Comparison of ENCODE assay signal across 8 mouse cellular contexts in genomic region chr7:19851858-19852570, GRCm38 (mm10). TPM values are rescaled to one million over a fixed set of nuclear protein-coding genes. Genes with fewer than 3 reads are reported as not detected.
DNase-seq lines count a peak whose midpoint lies in the region; ATAC-seq lines count a peak whose summit lies in the region.

Gene Gm19345, plus strand, starts transcription at chr7:19852003.

- no peak for DNase-seq in kidney, adult 18-20 months
- DNase-seq in R1 (ENCODE audit: low read depth, low spot score): peak; percentile 90
- DNase-seq in right cerebral cortex, adult 2 months (ENCODE audit: low spot score in 2 of 2): peak; percentile 26 to 37
- no peak for DNase-seq in adrenal gland, adult 2 months
- no peak for DNase-seq in spleen, postnatal 14 days (ENCODE audit: low spot score in 2 of 2)

- H3K36me3 ChIP-seq in kidney, embryonic 14.5 days (ENCODE audit: control insufficient read depth, insufficient read depth, low read length): no peaks in the 10 kb centered on the region
- no peaks in the 10 kb centered on the region for H3K36me3 ChIP-seq in forebrain, embryonic 16.5 days (ENCODE audit: control insufficient read depth, insufficient read depth)
- H3K36me3 ChIP-seq in limb, embryonic 15.5 days: no peaks in the 10 kb centered on the region

- peak within 1 kb of the TSS; percentile 24 for H3K4me3 ChIP-seq in kidney, embryonic 14.5 days (ENCODE audit: low read length)
- H3K4me3 ChIP-seq in forebrain, embryonic 16.5 days (replicated peaks; ENCODE audit: low read length): peak within 1 kb of the TSS; percentile 54
- H3K4me3 ChIP-seq in limb, embryonic 15.5 days: peak within 1 kb of the TSS; percentile 20

- no peaks in the 10 kb centered on the region for H3K4me1 ChIP-seq in kidney, embryonic 14.5 days (ENCODE audit: control insufficient read depth, insufficient read depth, low read length)
- H3K4me1 ChIP-seq in forebrain, embryonic 16.5 days (replicated peaks; ENCODE audit: control insufficient read depth, insufficient read depth, low read length): peaks cover 5% of the 10 kb centered on the region; the same call in 1 of the 2 replicates
- H3K4me1 ChIP-seq in limb, embryonic 15.5 days: peaks cover 7% of the 10 kb centered on the region

- ATAC-seq in kidney, embryonic 14.5 days (ENCODE audit: low FRiP score, low TSS enrichment): peak; percentile 66
- ATAC-seq in forebrain, embryonic 16.5 days: peak; percentile 91
- peak; percentile 12; the same call in 1 of the 2 replicates for ATAC-seq in limb, embryonic 15.5 days (ENCODE audit: insufficient number of reproducible peaks, low FRiP score, low TSS enrichment, low read depth)

- no peaks in the 10 kb centered on the region for H3K9me3 ChIP-seq in kidney, embryonic 14.5 days (ENCODE audit: control insufficient read depth, low read length)
- H3K9me3 ChIP-seq in forebrain, embryonic 16.5 days (ENCODE audit: control insufficient read depth, low read length): no peaks in the 10 kb centered on the region
- H3K9me3 ChIP-seq in limb, embryonic 15.5 days: no peaks in the 10 kb centered on the region

- H3K27ac ChIP-seq in kidney, embryonic 14.5 days (ENCODE audit: low read depth, low read length): no peak within 1 kb of the TSS
- H3K27ac ChIP-seq in forebrain, embryonic 16.5 days (ENCODE audit: low read length): peak within 1 kb of the TSS; percentile 23; the same call in 1 of the 2 replicates
- no peak within 1 kb of the TSS for H3K27ac ChIP-seq in limb, embryonic 15.5 days

- 2% methylated on average over 33 of the region's 33 CpGs for WGBS in kidney, embryonic 14.5 days
- WGBS in forebrain, embryonic 16.5 days: 4% methylated on average over 33 of the region's 33 CpGs
- 4% methylated on average over 31 of the region's 33 CpGs for WGBS in limb, embryonic 15.5 days

- H3K27me3 ChIP-seq in kidney, embryonic 14.5 days (ENCODE audit: control insufficient read depth, insufficient read depth, low read length): peaks cover 15% of the 10 kb centered on the region
- H3K27me3 ChIP-seq in forebrain, embryonic 16.5 days (replicated peaks; ENCODE audit: control insufficient read depth, insufficient read depth, low read length): no peaks in the 10 kb centered on the region; the same call in 1 of the 2 replicates
- H3K27me3 ChIP-seq in limb, embryonic 15.5 days: peaks cover 41% of the 10 kb centered on the region

- H3K9ac ChIP-seq in kidney, embryonic 14.5 days (ENCODE audit: low read depth, low read length): peak within 1 kb of the TSS; percentile 23; the same call in 1 of the 2 replicates
- peak within 1 kb of the TSS; percentile 74 for H3K9ac ChIP-seq in forebrain, embryonic 16.5 days (replicated peaks; ENCODE audit: low read depth, low read length)
- no peak within 1 kb of the TSS for H3K9ac ChIP-seq in limb, embryonic 15.5 days

- H3K4me2 ChIP-seq in kidney, embryonic 14.5 days (replicated peaks; ENCODE audit: low read depth, low read length): peak within 1 kb of the TSS; percentile 44
- H3K4me2 ChIP-seq in forebrain, embryonic 16.5 days (ENCODE audit: low read length): peak within 1 kb of the TSS; percentile 57
- H3K4me2 ChIP-seq in limb, embryonic 15.5 days: peak within 1 kb of the TSS; percentile 43

RNA-seq across cellular contexts. Expression of gene Gm19345, which starts in this region (rescaled TPM):
- 0.27 TPM in 1 of 2 replicates, not detected in the other for polyA plus RNA-seq in kidney, embryonic 14.5 days (2014; fragmentation: Nextera tagmentation; extraction: Ambion mirVana)
- 8.8 and 11.8 TPM in 2 replicates for polyA plus RNA-seq in forebrain, embryonic 16.5 days (2015; fragmentation: Nextera tagmentation; extraction: Ambion mirVana)
- polyA plus RNA-seq in limb, embryonic 15.5 days (2015; fragmentation: Nextera tagmentation; extraction: Ambion mirVana): not detected in 2 replicates
- under 1 TPM in 1 of 2 experiments, not detected in 1; 0.86 TPM for total RNA-seq in adrenal gland, adult 2 months (2021)
- 0.71 and 1.3 TPM in 2 replicates for polyA plus RNA-seq in adrenal gland, adult 2 months (2012; rRNA removed)

Comparison
In these comparisons a context has a peak if more than half of its experiments do, and no peak if none do; other contexts are left out.
1. Peak in ATAC-seq, H3K4me3 ChIP-seq, H3K9ac ChIP-seq and H3K4me2 ChIP-seq in kidney, embryonic 14.5 days; RNA of the gene not detected or under 1 TPM.
2. Peak in ATAC-seq, H3K4me3 ChIP-seq and H3K4me2 ChIP-seq in limb, embryonic 15.5 days; RNA of the gene not detected or under 1 TPM.
3. ATAC-seq: peak in every context shown above with its lines; median percentile 91 in forebrain, embryonic 16.5 days; 66 in kidney, embryonic 14.5 days; 12 in limb, embryonic 15.5 days.
4. DNase-seq: peak in R1 (single experiment) and right cerebral cortex, adult 2 months (2 of 2); none in kidney, adult 18-20 months (single experiment), adrenal gland, adult 2 months (single experiment) and spleen, postnatal 14 days (0 of 2).
5. Peak in every context shown above with its lines, with median percentiles within 50 percentile points of each other: H3K4me2 ChIP-seq and H3K4me3 ChIP-seq.